Mouse (Mus musculus) olfactory bulb, adult 2 months (tissue): ENCODE data around the gene Nfx1.

ENCODE experiments used
- CTCF ChIP-seq: fragments of 200-500 bp; IDR thresholded peaks from 2 replicates; pipeline ENCODE4 v1.5.1; 2012; ENCODE audit warnings: low read depth, mild to moderate bottlenecking, low read length, moderate library complexity; ENCODE audit not compliant: insufficient read depth
- POLR2A ChIP-seq: fragments of 200-500 bp; IDR thresholded peaks from 2 replicates; pipeline ENCODE4 v1.6.1; 2012; ENCODE audit warnings: mild to moderate bottlenecking, low read depth, low read length, moderate library complexity; ENCODE audit not compliant: insufficient read depth

- TF ChIP-seq POLR2A, result no peak
- TF ChIP-seq CTCF, result no peak
Observed at GRCm38 (mm10) chr4:41073008-41073817, 102.5 kb downstream of the Nfx1 start.
